Mouse (Mus musculus) bone marrow macrophage, adult 2 months (primary cell): ENCODE measurements at regions not wholly inside any gene's neighbourhood (a gene's known extent, or its start where the extent isn't known, plus 50 kb on each side); places are given as distances from the start of the nearest gene placed in this dataset.

ENCODE experiments used
- CTCF ChIP-seq: IDR thresholded peaks from 2 replicates; pipeline ENCODE4 v1.5.1; 2012; ENCODE audit warnings: low read depth, mild to moderate bottlenecking, low read length, moderate library complexity
- POLR2A ChIP-seq: IDR thresholded peaks from 2 replicates; pipeline ENCODE4 v1.6.1; 2012; ENCODE audit warnings: mild to moderate bottlenecking, low read depth, low read length, borderline replicate concordance

DNA sequence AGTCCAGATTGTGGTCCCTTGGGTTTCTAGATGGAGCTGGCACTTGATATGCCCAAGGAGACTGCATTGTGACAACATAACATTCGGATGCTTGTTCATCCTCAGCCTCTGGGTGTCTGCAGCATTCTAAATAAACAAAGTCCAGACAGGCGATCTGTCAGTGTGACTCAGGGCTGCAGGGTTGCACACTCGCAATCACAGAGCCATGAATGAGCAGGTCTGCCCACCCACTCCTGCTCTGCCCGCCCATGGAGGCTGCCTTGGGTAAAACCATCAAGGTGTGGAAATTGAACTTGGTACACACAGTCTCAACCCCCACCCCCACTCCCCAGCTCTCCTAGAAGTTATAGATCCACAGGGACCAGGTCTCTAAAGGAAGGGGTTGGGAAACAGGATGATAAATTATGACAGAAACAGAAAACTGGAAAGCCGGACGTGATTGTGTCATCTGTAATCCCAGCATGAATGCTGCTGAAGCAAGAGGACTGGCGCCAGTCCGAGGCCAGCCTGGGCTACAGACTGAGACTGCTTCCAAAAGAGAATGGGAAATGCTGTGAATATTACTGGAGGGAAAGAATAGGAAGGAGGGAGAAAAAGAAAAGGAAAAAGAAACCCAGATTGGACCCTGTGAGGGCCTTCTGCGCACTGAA lies 84.3 kb upstream of the Habp2 start:
- TF ChIP-seq POLR2A: no peak
- TF ChIP-seq CTCF: no peak
